Mouse (Mus musculus) brown adipose tissue, adult 24 weeks (tissue): Measurements from ENCODE around the gene P2rx3. TPM values are rescaled to one million over a fixed set of nuclear protein-coding genes. Genes with fewer than 3 reads are reported as not detected.

Experiments used
- H3K27ac ChIP-seq: fragments of 200-500 bp; replicated peaks from 2 replicates; pipeline ENCODE4 v1.5.1; 2012; ENCODE audit warnings: low read depth, mild to moderate bottlenecking, low read length
- H3K4me1 ChIP-seq: fragments of 200-500 bp; 2 replicates; pipeline ENCODE4 v1.6.1; 2012; ENCODE audit warnings: low read length, mixed read lengths; ENCODE audit not compliant: control insufficient read depth, insufficient read depth, insufficient read length
- H3K4me3 ChIP-seq: fragments of 200-500 bp; 2 replicates; pipeline ENCODE4 v1.5.1; 2012; ENCODE audit warnings: low read depth, mild to moderate bottlenecking, low read length, moderate library complexity; ENCODE audit not compliant: insufficient read depth
- polyA plus RNA-seq: library from polyadenylated mRNA; stranded (reverse); fragments of >200 nt; gene quantifications from 2 replicates; pipeline ENCODE4 v1.2.4, GENCODE M21; 2012; ENCODE audit not compliant: missing spikeins, insufficient read depth, insufficient read length

Gene P2rx3
- polyA plus RNA-seq, 1 experiment, result 2.6 TPM

DNA sequence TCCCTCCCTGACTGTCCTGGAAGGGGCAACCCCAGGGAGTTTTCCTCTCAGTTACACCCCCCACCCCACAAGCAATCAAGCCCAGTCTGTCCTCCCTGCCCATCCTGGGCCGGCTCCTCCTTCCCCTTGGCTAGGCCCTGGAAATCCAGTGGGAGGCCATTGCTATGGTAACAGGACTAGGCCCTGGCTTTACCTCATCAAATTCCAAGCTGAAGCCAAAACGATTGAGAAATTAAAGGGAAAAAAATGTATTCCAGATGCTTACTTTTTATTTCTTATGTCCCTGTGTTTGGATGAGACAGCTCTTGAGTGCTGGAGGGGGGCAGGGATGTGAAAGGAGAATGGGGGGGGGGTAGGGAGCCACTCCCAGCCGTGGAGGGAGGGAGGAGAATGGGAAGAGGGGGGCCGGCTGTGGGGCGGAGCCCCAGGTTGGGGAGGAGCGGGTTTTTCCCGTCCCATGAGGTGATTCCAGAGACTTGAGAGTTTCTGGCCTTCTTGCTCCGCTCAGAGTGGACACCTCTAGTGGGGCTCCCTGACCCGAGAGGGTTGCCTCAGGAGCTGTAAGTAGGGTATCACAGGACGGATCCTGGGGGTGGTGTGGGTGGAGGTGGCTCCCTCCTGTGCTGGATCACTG lies 12.9 kb upstream of the P2rx3 start:
- Histone ChIP-seq H3K27ac (peak overlapping the region; percentile 96), H3K4me3 (peak overlapping the region; percentile 82), H3K4me1 (peaks cover 14% of the 10 kb centered on the region)

- Histone ChIP-seq H3K4me1 (peaks cover 14% of the 10 kb centered on the region), H3K27ac (peak overlapping the region; percentile 82), H3K4me3 (peak overlapping the region; percentile 76)
These were observed 12.0 kb upstream of the P2rx3 start for GRCm38 (mm10) chr2:85049277-85049676.

GRCm38 (mm10) chr2:85048168-85048751 lies 11.0 kb upstream of the P2rx3 start:
- peaks cover 14% of the 10 kb centered on the region for H3K4me1 ChIP-seq
- H3K27ac ChIP-seq, result peak overlapping the region; percentile 96
- H3K4me3 ChIP-seq, result peak overlapping the region; percentile 76

DNA sequence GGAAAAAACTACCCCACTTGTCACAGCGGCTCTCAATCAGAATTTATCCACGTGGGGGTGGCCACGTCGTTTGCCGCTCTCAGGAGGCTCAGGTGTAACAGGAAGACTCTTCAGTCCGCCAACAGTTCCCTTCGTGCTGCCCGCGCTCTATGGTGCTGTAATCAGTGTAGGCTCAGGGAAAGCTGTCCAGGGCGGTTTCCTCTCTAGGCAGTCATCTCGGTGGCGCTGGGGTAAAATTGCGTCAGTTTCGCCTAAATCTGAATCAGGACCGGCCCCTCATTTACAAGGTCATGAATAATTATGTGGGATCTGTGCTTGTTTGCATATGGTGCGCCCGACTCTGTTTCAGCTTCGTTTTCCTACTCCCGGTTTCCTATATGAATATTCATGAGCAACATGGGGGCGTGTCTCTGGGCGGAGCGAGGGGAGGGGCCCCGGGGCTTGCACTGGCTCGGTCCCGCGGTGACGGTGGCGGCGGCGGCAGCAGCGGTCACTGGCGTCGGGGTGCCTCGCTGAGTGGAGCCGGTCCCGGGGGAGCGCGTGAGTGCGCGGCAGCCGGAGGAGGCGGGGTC lies 10.4 kb upstream of the P2rx3 start, which contains the start of gene Tnks1bp1:
TSS of gene Tnks1bp1 (plus strand) at position 427 of the 572 bp plus-strand sequence.
- Histone ChIP-seq H3K4me3 (peak within 1 kb of the TSS; percentile 76), H3K4me1 (peaks cover 11% of the 10 kb centered on the region), H3K27ac (peak within 1 kb of the TSS; percentile 96)

GRCm38 (mm10) chr2:85047081-85047480 lies 9.8 kb upstream of the P2rx3 start:
- H3K4me3 ChIP-seq, result peak overlapping the region; percentile 76; the same call in 1 of the 2 replicates

GRCm38 (mm10) chr2:85046222-85046621 lies 9.0 kb upstream of the P2rx3 start:
- Histone ChIP-seq H3K4me3 (no peak overlapping the region), H3K4me1 (peaks cover 2% of the 10 kb centered on the region; the same call in 1 of the 2 replicates), H3K27ac (no peak overlapping the region)

More at GRCm38 (mm10) chr2:85047081-85047480, 9.8 kb upstream of the P2rx3 start:
- H3K27ac ChIP-seq, result peak overlapping the region; percentile 79
- H3K4me1 ChIP-seq, result peaks cover 6% of the 10 kb centered on the region

DNA sequence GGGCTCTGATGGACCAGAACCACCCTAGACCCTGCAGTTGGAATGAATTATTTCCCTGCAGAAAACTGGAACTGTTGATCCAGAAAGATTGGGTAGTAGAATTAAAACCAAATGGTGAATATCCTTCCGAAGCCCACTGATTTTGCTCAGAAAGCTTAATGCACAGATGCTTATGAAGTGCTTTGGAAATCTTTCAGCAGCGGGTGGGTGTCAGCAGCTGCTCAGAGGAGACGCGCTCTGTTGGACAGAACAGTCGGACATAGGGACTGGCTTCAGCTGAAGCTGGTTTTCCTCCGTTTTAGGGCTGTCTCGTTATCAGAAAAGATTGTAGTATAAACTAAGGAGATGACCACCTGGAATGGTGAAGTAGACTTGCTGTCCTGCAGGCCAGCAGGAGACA lies 6.4 kb upstream of the P2rx3 start:
- Histone ChIP-seq H3K4me3 (no peak overlapping the region), H3K27ac (no peak overlapping the region), H3K4me1 (no peaks in the 10 kb centered on the region; the same call in 1 of the 2 replicates)

DNA sequence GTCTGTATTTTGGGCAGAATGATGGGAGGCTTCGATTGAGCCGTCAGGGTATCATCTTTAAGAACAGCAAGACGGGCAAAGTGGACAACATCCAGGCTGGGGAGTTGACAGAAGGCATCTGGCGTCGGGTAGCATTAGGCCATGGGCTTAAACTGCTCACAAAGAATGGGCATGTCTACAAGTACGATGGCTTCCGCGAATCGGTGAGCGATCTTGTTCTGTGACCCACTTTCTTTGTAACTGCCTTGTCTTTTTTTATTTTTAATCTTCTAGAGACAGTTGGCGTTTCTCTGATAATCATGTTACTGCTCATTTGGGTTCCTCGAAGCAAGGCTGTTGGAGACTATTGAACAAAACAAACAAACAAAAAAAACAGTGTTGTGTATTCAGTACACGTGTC lies 1.1 kb upstream of the P2rx3 start:
- peaks cover 10% of the 10 kb centered on the region for H3K4me1 ChIP-seq
- H3K27ac ChIP-seq, result no peak overlapping the region
- peak overlapping the region; percentile 82 for H3K4me3 ChIP-seq

- H3K4me1 ChIP-seq, result peaks cover 10% of the 10 kb centered on the region
- 0 out of 2 replicates have a peak overlapping the region, but pooled peaks have one; percentile 12 for H3K27ac ChIP-seq
- peak overlapping the region; percentile 57 for H3K4me3 ChIP-seq
These were observed 685 bp downstream of the P2rx3 start for GRCm38 (mm10) chr2:85036507-85037046.

DNA sequence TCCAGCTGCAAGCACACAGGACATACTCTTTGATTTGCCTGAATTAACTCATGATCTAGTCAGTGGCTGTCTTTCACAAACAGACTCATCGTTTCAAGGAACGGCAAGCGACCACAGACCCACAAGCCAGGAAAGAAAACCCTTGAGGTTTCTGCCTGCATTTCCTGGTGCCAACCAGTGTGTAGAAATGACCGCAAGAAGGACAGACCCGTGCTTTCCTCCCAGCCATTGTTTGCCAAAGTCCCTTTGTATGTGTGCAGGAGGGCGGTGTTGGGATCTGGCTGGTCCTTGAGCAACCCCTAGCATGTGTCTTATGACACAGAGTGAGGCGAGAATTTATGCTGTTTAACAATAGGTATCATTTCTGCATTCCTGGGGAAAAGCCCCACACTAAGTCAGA lies 3.1 kb downstream of the P2rx3 start:
- Histone ChIP-seq H3K4me1 (peaks cover 10% of the 10 kb centered on the region), H3K4me3 (no peak overlapping the region), H3K27ac (no peak overlapping the region)

GRCm38 (mm10) chr2:85033121-85033520 lies 4.1 kb downstream of the P2rx3 start:
- Histone ChIP-seq H3K4me1 (peaks cover 7% of the 10 kb centered on the region), H3K4me3 (no peak overlapping the region), H3K27ac (no peak overlapping the region)

DNA sequence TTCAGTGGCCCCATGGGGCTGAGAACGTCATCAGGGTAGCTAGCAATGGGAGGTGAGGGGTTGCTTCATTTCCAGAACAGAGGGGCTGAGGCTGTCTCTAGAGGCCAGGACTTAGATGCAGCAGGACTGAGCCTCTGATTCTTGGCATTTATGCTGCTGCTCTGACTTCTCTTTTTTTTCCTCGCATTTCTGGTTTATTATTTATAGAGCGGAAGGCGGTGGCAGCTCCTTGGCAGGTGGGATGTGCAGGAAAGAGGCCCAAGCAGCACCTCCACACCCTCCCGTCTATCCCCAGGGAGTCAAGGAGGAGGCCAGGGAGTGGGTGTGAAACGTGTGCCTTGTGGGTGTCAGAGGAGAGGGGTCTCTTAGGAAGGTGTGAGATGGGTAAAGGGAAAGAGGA lies 6.3 kb downstream of the P2rx3 start:
- Histone ChIP-seq H3K4me1 (no peaks in the 10 kb centered on the region), H3K27ac (no peak overlapping the region), H3K4me3 (no peak overlapping the region)

- Histone ChIP-seq H3K4me3 (no peak overlapping the region), H3K27ac (no peak overlapping the region), H3K4me1 (no peaks in the 10 kb centered on the region)
These were observed 7.4 kb downstream of the P2rx3 start for GRCm38 (mm10) chr2:85029897-85030296.

DNA sequence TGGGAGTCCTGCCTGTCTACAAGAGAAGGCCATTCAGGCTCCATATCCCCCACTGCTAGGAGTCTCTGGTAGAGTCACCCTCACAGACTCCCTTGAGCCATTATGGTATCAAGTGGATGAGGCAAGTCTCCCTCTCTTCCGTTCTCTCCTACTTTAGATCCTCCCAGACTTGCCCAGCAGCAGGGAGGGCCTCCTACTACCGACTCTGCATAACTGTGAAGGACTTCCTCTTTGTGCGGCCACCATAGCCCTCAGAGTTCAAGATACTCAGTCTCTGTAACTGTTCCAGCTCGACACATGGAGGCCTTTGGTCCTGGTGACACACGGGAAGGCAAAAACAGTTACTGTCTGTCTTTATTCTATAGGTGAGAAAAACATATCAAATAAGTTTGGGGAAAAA lies 10.0 kb downstream of the P2rx3 start:
- Histone ChIP-seq H3K4me1 (no peaks in the 10 kb centered on the region), H3K4me3 (no peak overlapping the region), H3K27ac (no peak overlapping the region)

DNA sequence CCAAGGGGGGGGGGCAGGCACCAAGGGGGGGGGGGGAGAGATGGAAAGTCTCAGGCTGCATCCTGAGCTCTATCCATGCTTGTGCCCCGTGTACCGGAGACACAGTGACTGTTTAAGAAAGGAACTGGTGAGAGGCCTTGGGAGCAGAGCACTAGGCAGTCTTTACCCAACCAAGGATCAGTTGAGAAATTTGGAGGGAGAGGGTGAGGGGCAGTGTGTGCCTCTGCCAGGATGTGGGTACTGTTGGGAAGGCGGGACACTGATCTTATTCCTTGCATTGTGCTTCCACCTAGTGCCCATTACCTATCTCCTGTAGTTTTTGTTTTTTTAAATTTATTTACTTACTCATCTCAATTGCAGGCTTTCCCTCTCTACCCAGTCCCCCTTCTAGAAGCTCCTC lies 11.1 kb downstream of the P2rx3 start:
- Histone ChIP-seq H3K4me1 (no peaks in the 10 kb centered on the region), H3K27ac (no peak overlapping the region), H3K4me3 (no peak overlapping the region)
